ENCODE assay signal across 8 mouse cellular contexts in the genomic region with DNA sequence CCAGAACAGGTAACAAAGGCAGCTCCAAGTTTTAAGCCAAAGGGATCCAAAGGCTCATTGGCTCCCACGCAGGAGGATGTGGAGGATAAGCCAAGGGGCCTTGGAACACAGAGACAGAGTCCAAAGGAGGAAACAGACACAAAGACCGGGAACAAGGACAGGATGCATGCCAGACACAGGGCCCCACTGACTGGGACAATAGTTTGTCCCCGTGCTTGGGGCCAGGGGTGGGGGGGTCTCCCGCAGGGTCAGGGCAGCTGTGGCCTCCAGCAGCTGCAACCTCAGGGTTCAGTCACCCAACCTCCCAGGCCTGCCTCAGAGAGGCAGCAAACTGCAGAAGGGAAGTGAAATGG. TPM values are rescaled to one million over a fixed set of nuclear protein-coding genes. Genes with fewer than 3 reads are reported as not detected.
A peak's percentile ranks its signal among the peaks of the same experiment; 100 is the strongest.
DNase-seq lines count a peak whose midpoint lies in the region; TF ChIP-seq lines count a peak whose summit lies in the region.

No protein-coding gene starts in this region.

- H3K9ac ChIP-seq in heart, adult 2 months (ENCODE audit: low read depth, low read length), result no peak overlapping the region

- H3K27ac ChIP-seq in heart, adult 2 months, result peak overlapping the region; percentile 84

- 34% methylated on average over 4 of the region's 4 CpGs for WGBS in heart, adult 2 months

- peak overlapping the region; percentile 37 for H3K4me3 ChIP-seq in heart, adult 2 months

- no peaks in the 10 kb centered on the region for H3K27me3 ChIP-seq in heart, adult 2 months (ENCODE audit: control insufficient read depth, insufficient read depth, low read length)

- peaks cover 25% of the 10 kb centered on the region for H3K4me1 ChIP-seq in heart, adult 2 months (ENCODE audit: control insufficient read depth, insufficient read depth, low read length)

- TF ChIP-seq EP300 in heart, adult 2 months (IDR thresholded peaks at IDR 0.05; ENCODE audit: insufficient read depth, low read depth, low read length), result peak; percentile 89; the same call in 1 of the 2 replicates

- peak; percentile 63 for TF ChIP-seq POLR2A in heart, adult 2 months (IDR thresholded peaks at IDR 0.05; ENCODE audit: insufficient read depth, low read depth, low read length)

- intact Hi-C loops in heart, adult 2 months (cut with DNase I), result no loop called here

- no peak for TF ChIP-seq CTCF in heart, adult 2 months (IDR thresholded peaks at IDR 0.05)

- peaks cover 5% of the 10 kb centered on the region; the same call in 1 of the 2 replicates for H3K79me2 ChIP-seq in heart, adult 2 months (replicated peaks; ENCODE audit: control insufficient read depth, insufficient read depth, low read length)

- no peaks in the 10 kb centered on the region for H3K36me3 ChIP-seq in heart, adult 2 months (ENCODE audit: control insufficient read depth, insufficient read depth, low read length)

- peak; percentile 39 for DNase-seq in layer of hippocampus, adult 11-12 months (ENCODE audit: low spot score)
- DNase-seq in layer of hippocampus, postnatal 14 days (ENCODE audit: low spot score in 2 of 2), result no peak
- DNase-seq in heart, adult 2 months, result peak; percentile 66 to 74
- DNase-seq in kidney, adult 8-10 months, result peak; percentile 51 to 53
- peak; percentile 50 for DNase-seq in lung, postnatal 14 days
- DNase-seq in right cerebral cortex, postnatal 36 days (ENCODE audit: low spot score in 2 of 2), result no peak
- no peak for DNase-seq in gastrocnemius, adult 18-20 months (ENCODE audit: low spot score)
- DNase-seq in right cerebral cortex, postnatal 4 days, result no peak

RNA-seq across cellular contexts. Expression of a gene that starts 2.9 kb away (rescaled TPM):
- 100 to 1,000 TPM; 189 to 197 TPM for total RNA-seq in layer of hippocampus, postnatal 14 days (2021)
- total RNA-seq in heart, adult 2 months (2021), result 10 to 100 TPM; 40.2 to 46.9 TPM
- polyA plus RNA-seq in heart, adult 2 months (2012; rRNA removed), result 67.3 and 80.0 TPM in 2 replicates
- total RNA-seq in gastrocnemius, adult 18-20 months (2021), result 10 to 100 TPM; 62.4 to 64.3 TPM

RNA-seq across cellular contexts. Expression of a gene that starts 10.2 kb away (rescaled TPM):
- total RNA-seq in layer of hippocampus, postnatal 14 days (2021), result 10 to 100 TPM; 40.1 to 44.3 TPM
- total RNA-seq in heart, adult 2 months (2021), result 1 to 10 TPM; 4.0 to 4.4 TPM
- polyA plus RNA-seq in heart, adult 2 months (2012; rRNA removed), result 3.6 and 5.5 TPM in 2 replicates
- total RNA-seq in gastrocnemius, adult 18-20 months (2021), result 1 to 10 TPM; 1.5 to 1.9 TPM

RNA-seq across cellular contexts. Expression of a gene that starts 15.4 kb away (rescaled TPM):
- total RNA-seq in layer of hippocampus, postnatal 14 days (2021), result 10 to 100 TPM; 38.5 to 40.7 TPM
- 10 to 100 TPM; 20.8 to 26.9 TPM for total RNA-seq in heart, adult 2 months (2021)
- 58.9 and 60.5 TPM in 2 replicates for polyA plus RNA-seq in heart, adult 2 months (2012; rRNA removed)
- total RNA-seq in gastrocnemius, adult 18-20 months (2021), result 10 to 100 TPM; 19.0 to 20.1 TPM

RNA-seq across cellular contexts. Expression of a gene that starts 15.4 kb away (rescaled TPM):
- total RNA-seq in layer of hippocampus, postnatal 14 days (2021), result 1 to 10 TPM; 2.3 to 2.8 TPM
- 1 to 10 TPM in 1 of 2 experiments, under 1 TPM in 1; 0.60 to 1.1 TPM for total RNA-seq in heart, adult 2 months (2021)
- 1.0 and 2.5 TPM in 2 replicates for polyA plus RNA-seq in heart, adult 2 months (2012; rRNA removed)
- under 1 TPM in 1 of 2 experiments, not detected in 1; 0.69 TPM for total RNA-seq in gastrocnemius, adult 18-20 months (2021)

RNA-seq across cellular contexts. Expression of a gene that starts 18.5 kb away (rescaled TPM):
- 1 to 10 TPM; 2.5 to 2.8 TPM for total RNA-seq in layer of hippocampus, postnatal 14 days (2021)
- total RNA-seq in heart, adult 2 months (2021), result under 1 TPM; 0.34 to 0.39 TPM
- 0.62 and 2.0 TPM in 2 replicates for polyA plus RNA-seq in heart, adult 2 months (2012; rRNA removed)
- total RNA-seq in gastrocnemius, adult 18-20 months (2021), result under 1 TPM; 0.14 to 0.26 TPM

Comparison
In these comparisons a context has a peak if more than half of its experiments do, and no peak if none do; other contexts are left out.
1. DNase-seq: peak in layer of hippocampus, adult 11-12 months (single experiment), heart, adult 2 months (2 of 2), kidney, adult 8-10 months (2 of 2) and lung, postnatal 14 days (single experiment); none in layer of hippocampus, postnatal 14 days (0 of 2), right cerebral cortex, postnatal 36 days (0 of 2), gastrocnemius, adult 18-20 months (single experiment) and right cerebral cortex, postnatal 4 days (single experiment).
2. RNA of a gene that starts 10.2 kb away (total RNA-seq): 40.1 to 44.3 TPM in layer of hippocampus, postnatal 14 days; 4.0 to 4.4 TPM in heart, adult 2 months and 1.5 to 1.9 TPM in gastrocnemius, adult 18-20 months; every median in the first group is over 4 times any median in the second.